Mouse (Mus musculus): ENCODE results near the gene Taf5.

The Taf5 gene

DNA sequence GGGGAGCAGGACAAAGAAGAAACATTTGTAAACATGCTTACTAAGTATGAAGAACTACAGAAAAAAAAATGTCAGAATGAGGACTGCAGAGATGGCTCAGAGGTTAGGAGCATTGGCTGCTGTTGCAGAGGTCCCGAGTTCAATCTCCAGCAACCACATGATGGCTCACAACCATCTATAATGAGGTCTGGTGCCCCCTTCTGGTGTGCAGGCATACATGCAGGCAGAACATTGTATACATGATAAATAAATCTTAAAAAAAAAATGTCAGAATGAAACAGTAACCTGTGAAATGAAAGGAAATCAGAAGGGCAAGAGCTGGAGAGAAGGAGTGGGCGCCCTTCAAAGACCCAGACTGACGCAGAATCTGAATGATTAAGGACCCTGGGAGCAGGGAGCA is 1.7 kb upstream of the Taf5 start:
- in situ Hi-C loops (cut with MboI, MseI) = no loop called here

DNA sequence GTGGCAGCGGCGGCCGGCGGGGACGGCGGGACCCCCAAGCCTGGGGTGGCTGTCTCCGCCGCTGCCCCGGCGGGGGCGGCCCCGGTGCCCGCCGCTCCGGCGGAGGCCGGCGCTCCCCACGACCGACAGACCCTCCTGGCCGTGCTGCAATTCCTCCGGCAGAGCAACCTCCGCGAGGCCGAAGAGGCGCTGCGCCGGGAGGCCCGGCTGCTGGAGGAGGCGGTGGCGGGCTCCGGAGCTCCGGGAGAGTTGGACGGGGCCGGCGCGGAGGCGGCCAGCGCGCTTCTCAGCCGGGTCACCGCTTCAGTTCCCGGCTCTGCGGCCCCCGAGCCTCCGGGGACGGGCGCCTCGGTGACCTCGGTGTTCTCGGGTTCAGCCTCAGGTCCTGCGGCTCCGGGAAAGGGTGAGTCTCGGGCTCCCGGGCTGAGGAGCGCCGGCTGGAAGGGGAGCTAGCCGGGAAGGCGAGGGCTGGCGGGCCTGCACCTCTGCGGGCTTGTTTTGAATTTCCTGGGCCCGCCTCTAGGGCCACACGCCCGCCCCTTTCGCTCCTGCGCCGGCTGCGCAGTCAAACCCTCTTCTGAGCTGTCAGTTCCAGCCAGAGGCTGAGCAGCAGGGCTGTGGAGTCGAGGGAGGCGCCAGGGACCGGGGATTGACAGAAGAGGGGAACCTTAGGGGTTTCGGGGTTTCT is 522 bp downstream of the Taf5 start:
- in situ Hi-C loops (cut with MboI, MseI) = no loop called here

DNA sequence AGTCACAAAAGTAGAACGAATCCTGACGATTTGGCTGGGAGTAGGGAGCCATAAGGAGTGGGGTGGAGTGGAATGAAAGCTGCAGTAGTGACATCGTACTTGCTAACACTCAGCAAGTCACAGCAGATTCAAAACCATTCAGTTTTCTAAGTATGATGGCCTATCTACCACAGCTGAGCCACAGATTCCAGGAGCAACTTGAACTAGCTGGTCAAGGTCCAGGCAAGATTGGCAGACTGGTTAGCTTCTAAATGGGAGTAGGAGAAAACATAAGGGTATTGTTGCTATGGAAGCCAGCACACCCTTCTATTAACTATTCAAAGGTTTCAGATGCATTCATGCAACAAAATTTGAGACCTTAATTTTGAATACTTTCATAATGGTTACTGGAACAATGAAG is 20.7 kb downstream of the Taf5 start:
- in situ Hi-C loops (cut with MboI, MseI) = loop anchor here (10.0 kb wide), 1 partner anchor 783 kb away; the partner anchor contains the start of gene Nfkb2

GRCm38 (mm10) chr19:47089718-47090525 is 22.4 kb downstream of the Taf5 start:
- in situ Hi-C loops (cut with MboI, MseI) = loop anchor here (10.0 kb wide), 1 partner anchor 785 kb away; the partner anchor contains the start of gene Nfkb2

DNA sequence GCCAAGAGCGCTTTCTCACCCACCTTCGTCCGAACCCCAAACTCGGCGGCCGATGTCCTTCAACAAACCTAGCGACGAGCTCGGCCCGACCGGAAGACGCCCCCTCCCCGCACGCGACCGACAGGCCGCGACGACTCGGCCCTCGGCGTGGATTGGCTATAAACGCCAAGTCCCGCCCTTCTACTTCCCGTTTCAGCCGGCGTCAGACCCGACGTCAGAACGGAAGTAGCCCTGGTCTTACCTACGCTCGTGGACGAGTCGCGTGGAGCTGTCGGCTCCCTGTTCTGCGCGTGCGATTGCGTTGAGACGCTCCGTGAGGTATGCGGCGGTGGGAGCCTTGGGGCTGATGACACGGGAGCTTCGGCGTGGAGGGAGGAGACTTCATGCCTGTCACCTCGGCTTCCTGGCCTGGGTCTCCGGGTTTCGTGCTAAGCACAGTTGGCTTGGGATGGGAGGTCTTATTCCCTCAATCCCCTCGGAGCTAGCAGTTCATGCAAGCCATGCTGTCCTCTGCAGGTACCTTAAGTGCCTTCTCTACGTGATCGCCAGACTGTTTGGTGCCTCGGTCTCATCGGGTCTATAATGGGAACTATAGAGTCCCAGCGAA is 23.1 kb downstream of the Taf5 start, which contains the start of the genes Usmg5 and Pdcd11:
TSS of gene Usmg5 (minus strand) at position 98 of the 607 bp plus-strand sequence.
TSS of gene Pdcd11 (plus strand) at position 219 of the 607 bp plus-strand sequence.
- in situ Hi-C loops (cut with MboI, MseI) = no loop called here

GRCm38 (mm10) chr19:47101080-47101479 is 33.5 kb downstream of the Taf5 start:
- in situ Hi-C loops (cut with MboI, MseI) = loop anchor here (25.0 kb wide), 1 partner anchor 1339 kb away; no protein-coding TSS in a partner anchor

- in situ Hi-C loops (cut with MboI, MseI) = loop anchor here (25.0 kb wide), 1 partner anchor 1342 kb away; no protein-coding TSS in a partner anchor
Observed at GRCm38 (mm10) chr19:47104641-47105271, 37.2 kb downstream of the Taf5 start.

DNA sequence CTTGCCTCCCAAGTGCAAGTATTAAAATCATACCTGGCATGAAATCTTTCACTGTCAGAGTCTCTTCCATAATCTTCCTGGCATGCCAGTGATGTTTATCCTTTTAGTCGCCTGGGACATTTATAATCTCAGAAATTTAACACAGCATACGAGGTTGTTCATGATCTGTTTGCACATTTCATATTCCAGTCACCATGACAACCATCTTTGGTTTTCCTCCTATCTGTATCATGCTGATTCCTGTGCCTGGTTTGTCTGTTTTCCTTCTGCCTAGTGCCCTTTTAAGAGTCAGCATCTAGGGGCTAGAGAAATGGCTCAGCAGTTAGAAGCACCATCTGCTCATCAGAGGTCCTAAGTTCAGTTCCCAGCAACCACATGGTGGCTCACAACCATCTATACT is 51.1 kb downstream of the Taf5 start:
- in situ Hi-C loops (cut with MboI, MseI) = loop anchor here (25.0 kb wide), 1 partner anchor 1356 kb away; no protein-coding TSS in a partner anchor

DNA sequence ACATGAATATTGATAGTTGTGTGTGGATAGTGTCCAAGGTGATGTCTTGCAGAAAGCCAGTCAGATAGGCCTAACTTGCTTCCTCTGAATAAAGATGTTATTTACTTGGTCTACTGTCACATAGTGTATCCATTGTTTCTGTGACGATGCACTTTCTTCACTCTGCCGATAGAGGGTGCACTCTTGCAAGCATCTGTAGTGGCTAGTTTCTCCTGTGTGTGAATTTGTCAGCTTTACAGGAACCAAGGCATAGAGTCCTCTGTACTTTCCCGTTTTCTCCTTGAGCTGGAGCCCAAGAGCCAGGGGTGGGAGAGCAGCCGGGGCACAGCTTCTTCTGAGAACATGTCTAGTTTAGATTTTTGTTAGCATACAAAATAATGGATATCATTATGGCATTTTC is 53.5 kb downstream of the Taf5 start:
- in situ Hi-C loops (cut with MboI, MseI) = loop anchor here (5.0 to 25.0 kb wide), 2 partner anchors 46 to 1359 kb away; no protein-coding TSS in a partner anchor

DNA sequence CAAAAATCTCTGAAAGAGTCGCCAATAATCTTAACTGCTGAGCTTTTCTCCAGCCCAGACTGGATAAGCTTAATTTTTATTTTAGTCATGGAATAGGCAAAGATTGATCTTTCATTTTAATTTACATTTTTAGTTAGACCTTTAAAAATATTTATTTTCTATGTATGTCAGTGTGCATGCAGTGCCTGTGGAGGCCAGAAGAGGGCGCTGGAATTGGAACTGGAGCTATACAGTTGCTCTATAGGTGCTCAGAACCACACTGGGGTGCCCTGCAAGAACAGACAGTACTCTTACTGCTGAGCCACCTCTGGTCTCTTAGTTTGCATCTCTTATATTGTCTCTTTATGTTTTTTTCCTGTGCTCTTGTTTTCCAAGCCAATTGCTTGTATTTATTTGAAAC is 55.3 kb downstream of the Taf5 start:
- in situ Hi-C loops (cut with MboI, MseI) = loop anchor here (5.0 to 25.0 kb wide), 2 partner anchors 44 to 1361 kb away; no protein-coding TSS in a partner anchor

DNA sequence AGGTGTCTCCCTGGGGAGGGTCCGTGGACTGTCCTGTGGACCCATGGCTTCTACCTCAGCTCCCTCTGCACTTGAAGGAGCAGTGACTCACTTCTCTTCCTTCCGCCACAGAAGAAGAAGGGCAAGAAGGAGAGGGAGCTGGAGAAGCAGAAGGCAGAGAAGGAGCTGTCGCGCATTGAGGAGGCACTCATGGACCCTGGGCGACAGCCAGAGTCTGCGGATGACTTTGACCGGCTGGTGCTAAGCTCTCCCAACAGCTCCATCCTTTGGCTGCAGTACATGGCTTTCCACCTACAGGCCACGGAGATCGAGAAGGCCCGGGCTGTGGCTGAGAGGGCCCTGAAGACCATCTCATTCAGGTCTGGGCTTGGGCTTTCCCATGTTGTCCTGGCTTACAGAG is 60.6 kb downstream of the Taf5 start:
- in situ Hi-C loops (cut with MboI, MseI) = no loop called here

DNA sequence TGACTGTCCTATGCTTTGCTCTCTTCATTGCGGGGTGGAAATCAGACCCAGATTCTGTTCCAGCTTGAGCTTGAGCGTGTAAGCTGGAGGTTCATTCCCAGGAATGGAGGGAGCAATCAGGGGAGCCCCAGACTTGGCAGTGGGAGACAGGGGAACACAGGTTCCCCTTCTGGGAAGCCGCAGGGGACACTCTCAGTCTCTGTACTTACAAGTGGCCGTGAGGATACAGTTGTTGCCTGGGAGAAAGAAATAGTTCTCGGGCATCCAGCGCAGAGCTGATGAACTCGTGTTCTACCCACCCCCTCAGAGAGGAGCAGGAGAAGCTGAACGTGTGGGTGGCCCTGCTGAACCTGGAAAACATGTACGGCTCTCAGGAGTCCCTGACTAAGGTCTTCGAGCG is 61.3 kb downstream of the Taf5 start:
- in situ Hi-C loops (cut with MboI, MseI) = no loop called here

DNA sequence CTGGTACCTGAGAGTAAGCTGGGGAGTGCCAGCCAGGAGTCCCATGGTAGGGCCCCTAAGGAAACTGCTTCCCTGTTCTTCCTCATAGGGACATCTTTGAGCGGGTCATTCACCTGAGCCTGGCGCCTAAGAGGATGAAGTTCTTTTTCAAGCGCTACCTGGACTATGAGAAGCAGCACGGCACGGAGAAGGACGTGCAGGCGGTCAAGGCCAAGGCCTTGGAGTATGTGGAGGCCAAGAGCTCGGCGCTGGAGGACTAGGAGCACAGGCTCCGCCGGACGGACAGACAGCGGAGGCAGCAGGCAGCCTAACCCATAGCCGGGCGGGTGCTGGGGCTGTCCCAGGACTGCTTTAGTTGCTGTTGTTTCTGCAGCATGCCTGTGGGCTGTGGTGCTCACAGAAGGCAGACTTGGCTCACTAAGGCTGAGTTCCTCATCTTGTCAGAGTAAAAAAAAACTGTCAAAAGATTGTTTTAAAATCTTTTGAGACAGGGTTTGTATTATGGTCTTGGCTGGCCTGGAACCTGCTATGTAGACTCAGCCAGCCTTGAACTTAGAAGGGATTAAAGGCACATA is 63.1 kb downstream of the Taf5 start:
- in situ Hi-C loops (cut with MboI, MseI) = loop anchor here (10.0 kb wide), 1 partner anchor 454 kb away; no protein-coding TSS in a partner anchor
